Mouse (Mus musculus): ENCODE measurements around the gene Slc13a3.

DNA sequence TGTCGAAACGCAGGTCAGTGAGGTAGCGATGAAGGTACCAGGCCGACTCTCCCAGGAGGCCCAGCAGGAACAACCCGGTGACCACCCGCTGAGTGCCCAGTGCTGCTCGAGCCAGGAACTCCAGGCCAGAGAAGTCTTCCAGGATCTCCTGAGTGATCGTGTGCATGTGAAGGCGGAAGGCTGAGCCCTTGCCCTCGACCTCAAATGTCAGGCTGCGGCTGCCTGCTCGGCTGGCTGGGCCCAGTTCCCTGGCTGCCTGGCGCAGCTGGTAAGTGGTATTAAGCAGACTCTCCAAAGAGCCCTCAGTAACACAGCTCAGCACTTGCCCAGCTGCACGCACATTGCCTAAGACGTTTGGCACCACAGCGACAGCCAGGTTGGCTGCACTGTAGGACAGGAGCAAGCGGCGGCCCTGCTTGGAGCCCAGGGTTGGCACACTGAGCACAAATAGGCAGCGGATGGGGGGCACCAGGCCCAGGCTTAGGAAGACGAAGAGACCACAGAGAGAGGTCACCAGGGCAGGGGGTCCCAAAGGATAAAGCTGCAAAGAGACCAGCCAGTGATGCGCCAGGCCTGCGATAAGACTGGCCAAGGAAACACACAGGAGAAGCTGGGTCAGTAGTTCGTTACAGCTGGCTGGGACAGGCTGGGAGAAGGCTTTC lies 75.4 kb downstream of the Slc13a3 start:
- TF ChIP-seq CTCF (IDR thresholded peaks at IDR 0.05) (no peak), EP300 (IDR thresholded peaks at IDR 0.05; ENCODE audit: insufficient read depth, low read depth, low read length) (no peak)
